Mouse (Mus musculus): ENCODE results near the gene Ralgapa1. TPM values are rescaled to one million over a fixed set of nuclear protein-coding genes. Genes with fewer than 3 reads are reported as not detected.

Ralgapa1 gene
- total RNA-seq (2021) (10 to 100 TPM; 52.5 to 83.6 TPM), polyA plus RNA-seq (2012; rRNA removed) (22.2 and 22.7 TPM in 2 replicates)
- long read RNA-seq, full-length matches to known transcripts = 1 of 4 reads
- long read RNA-seq, partial matches to known transcripts = 1 of 4 reads
- long read RNA-seq, other reads (novel, unspliced or antisense) = 2 of 4 reads

DNA sequence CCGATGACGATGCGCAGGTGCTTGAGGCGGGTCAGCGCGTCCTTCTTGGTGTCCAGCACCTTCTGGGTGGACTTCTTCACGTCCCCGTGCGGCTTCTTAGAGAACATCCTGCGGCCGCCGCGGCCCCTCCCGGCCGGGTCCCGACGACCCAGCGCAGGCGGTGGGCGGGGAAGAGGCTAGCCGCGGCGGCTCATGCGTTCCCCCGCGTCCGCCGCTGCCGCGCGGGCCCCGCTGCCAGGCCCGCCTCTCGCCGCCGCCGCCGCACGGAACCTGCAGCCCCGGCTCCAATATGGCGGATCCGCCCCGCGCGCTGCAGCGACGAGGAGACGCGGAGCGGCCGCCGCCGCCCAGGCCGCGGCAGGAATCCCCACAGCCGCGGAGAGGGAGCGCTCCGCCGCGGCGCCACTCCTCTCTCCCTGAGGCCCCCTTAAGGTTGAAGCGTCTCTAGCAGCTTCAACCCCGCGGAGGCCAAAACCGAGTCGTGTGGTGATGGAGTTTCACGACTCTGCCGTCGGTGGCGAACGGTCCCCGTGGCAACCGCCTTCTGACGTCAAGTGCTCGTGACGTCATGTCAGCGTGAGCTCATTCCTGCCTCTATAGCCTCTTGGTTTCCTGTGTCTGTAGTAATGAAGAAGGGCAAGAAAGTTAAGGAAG, at the start of gene Ralgapa1:
Ralgapa1 (minus strand) TSS at position 507 of the 654 bp plus-strand sequence.
- peak; percentile 89 for DNase-seq

DNA sequence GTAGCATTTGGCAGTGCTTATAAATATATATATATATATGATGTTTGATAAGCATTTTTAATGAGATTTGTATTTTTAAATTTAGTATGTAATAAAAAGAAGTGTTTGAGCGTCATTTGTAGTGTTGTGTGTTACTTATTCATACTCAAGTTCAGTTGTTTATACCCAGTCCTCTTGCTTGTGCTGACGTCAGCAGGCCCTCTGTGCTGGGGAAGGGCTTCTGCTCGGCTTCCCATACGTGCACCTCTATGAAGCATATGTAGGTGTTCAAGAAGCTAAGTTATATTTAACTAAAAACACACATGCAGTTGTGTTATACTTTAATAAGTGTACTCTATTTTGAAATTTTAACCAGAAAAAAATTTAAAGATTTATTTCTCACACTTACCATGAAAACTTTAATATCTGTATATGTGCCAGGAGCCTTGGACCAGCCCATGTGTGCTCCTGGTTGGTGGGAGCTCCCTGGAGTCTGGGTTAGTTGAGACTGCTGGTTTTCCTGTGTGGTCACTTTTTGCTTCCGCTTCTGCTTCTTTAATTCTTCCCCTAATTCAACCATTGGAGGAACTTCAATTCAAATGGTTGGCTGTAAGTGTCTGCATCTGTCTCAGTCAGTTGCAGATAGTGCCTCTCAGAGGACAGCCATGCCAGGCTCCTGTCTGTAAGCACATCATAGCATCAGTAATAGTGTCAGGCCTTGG, 48.8 kb upstream of the Ralgapa1 start:
- DNase-seq = no peak

DNA sequence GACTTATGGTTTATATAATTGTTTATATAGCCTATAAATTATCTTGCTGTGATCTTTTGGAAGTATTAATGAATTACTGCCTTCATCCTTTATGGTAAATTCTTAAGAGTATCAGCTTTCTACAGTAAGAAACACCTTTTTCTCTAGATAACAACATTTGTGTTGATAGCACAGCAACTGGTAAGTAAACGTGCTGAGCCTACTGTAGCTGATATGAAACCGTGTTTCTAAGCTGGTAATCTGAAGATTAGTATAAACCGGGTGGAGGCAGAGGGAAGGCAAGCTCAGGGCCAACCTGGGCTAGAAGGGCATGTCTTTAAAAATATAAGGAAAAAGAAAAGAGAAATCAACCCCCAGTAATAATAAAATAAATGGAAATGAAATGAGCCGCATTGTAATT, 46.8 kb upstream of the Ralgapa1 start:
- DNase-seq = no peak

DNA sequence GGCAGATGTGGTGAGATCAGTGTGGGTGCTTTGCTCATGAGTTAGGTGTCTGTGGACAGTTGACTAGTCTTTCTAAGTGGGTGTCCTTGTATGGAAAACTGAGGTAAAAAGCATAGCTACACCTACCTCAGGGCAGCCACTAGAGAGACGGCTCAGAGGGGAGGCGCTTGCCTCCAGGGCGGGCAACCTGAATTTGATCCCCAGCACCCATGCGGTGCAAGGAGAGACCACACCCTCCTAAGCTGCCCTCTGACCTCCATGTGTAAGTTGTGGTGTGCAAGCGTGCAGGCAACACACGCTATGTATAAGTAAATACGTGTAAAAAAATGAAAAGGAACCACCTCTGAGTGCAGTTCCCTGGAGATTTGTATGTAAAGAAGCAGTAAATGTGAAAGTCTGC, 39.7 kb upstream of the Ralgapa1 start:
- no peak for DNase-seq

DNA sequence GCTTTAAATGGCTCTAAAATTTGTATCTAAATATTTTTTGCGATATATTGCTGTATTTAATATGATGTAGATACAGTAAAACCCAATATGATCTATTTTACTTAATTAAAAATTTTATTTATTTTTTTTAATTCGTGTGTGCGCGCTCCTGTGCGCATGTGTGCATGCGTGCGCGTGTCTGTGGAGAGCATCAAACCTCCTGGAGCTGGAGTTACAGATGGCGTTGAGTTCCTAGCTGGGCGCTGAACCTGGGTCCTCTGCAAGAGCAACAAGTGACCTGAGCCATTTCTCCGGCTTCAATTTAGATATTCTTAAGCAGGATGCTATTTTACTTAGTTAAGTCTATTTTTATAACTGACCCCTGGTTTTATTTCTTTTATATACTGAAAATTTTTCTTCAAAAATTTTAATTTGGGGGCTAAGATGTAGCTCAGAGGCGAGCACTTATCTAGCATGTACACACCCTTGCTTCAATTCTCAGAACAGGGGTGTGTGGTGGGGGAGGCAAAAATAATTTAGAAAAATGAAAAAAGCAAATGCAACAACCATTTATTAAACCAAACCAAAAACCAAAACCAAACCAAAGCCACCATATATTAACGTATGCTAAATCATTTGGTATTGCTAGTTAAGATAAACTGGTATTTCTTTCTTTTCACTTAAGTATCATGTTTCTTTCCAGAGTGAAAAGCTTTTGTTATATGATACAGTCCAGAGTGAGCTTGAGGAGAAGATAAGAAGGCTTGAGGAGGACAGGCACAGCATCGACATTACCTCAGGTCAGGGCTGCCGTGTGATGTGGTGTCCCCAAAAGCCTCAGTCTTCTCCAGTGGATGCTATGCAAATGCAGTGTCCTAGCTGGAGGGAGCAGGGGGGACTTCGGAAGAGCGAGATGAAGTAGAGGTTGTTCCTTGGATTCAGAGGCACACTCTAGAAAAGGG, 38.7 kb upstream of the Ralgapa1 start:
- no peak for DNase-seq

DNA sequence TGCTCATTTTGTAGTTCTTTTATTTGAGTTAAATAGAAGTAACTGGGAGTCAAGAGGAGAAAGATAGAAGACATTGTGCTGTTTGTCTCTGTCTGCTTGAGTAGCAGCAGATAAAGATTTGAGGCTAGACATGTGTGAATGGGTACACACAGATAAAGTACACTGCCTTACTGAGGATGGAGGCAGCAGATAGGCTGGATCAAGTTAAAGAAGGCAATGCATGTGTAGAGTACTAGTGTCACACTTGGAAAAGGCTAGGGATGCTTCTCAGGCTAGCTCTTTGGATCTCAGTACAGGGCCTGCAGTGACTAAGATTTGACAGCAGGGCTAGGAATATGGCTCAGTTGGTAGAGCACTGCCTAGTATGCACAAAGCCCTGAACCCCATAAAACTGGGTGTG, 29.7 kb upstream of the Ralgapa1 start:
- no peak for DNase-seq

DNA sequence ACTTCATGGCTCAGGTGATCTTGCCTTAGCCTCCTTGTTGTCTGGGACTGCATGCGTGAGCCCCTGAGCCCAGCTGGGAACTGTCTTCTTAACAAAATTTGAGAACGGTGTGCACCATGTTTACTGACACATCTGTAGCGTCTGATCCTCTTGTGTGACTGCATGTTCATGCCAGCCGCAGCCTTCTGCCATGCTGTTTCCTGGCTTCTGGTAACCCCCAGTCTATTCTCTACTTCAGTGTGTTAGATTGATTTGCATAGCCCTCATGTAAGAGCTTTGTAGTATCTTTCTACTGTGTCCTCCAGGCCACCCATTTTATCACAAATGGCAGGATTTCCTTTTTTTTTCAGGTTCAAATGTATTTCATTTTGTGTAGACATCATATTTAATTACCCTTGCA, 26.9 kb upstream of the Ralgapa1 start:
- DNase-seq = no peak

DNA sequence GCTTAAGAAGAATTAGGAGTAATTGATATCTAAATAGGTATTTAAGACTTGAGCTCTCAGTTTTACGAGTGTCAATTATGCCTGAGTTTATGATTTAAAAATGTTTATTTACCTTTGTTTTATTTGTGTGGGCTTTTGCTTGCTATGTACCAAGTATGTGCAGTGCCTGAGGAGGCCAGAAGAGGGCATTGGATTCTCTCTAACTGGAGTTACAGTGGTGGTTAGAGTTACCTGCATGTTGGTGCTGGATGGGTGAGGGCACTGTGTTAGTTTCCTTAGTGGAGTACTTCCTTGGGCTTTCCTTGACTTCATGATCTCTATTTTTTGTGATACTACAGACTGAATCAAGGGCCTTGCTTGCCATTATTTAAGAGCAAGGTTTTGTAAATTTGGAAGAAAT, 25.8 kb upstream of the Ralgapa1 start:
- no peak for DNase-seq

DNA sequence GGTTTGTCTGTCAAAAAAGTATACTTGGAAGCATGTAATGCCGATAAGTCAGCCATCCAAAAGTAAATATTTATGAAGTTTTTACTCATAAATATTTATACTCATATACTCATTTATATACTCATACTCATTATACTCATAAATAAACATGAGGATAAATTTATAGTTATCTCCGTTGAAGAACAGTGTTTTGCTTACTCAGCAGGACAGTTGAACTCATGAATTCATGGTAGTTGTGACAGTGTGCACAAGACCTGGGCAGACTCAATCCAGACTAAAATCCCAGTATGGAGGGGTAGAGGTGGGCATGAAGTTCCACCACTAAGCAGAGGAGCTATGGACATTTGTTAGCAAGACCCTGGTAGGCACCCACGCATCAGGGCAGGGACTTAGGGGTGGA, 16.5 kb upstream of the Ralgapa1 start:
- no peak for DNase-seq

DNA sequence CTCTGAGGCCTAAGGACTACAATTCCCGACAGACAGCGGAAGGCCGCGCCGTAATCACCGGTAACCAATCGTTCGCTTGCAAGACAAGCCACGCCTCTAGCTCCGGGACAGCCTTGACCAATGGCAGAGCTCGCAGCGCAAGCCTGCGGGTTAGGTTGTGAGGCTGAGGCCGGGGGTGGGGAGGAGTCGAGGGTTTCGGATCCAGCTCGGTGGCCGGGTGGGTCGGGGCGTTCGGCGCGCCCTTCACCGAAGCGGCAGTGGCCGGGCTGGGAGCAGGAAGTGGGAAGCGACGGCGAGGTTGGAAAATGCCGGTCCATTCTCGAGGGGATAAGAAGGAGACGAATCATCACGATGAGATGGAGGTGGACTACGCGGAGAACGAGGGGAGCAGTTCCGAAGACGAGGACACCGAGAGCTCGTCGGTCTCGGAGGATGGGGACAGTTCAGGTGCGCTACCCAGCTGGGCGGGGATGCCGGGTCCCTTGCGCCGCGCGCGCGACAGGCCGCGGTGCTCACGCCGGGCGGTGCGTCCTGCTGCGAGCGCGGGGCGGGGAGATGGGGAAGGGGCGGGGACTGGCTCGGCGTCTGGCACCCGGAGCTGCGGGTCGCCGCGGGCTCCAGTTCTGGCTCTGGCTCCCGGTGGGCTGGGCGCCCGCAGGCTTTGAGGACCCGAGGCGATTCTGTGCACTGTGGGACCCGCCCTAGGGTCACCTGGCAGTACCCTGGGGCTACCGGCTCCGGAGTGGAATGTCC, 15.4 kb upstream of the Ralgapa1 start, which contains the start of gene Brms1l:
Brms1l (plus strand) TSS at position 126 of the 753 bp plus-strand sequence.
- DNase-seq = peak; percentile 97

DNA sequence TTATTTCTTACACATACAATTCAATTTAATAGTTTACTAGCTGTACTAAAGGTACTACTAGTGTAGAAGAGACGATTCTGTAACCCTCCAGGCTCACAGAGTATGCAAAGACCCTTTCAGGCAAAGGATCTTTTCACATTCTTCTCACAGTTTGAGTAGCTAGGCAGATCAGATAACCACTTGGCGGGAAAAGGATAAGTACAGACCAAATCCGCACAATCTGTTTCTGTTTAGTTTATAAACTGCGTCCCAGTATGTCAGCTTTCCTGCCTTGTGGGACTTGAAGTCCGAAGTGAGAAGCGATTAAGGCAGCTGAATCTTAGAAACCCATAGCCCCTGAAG, 14.9 kb upstream of the Ralgapa1 start:
- DNase-seq = no peak

DNA sequence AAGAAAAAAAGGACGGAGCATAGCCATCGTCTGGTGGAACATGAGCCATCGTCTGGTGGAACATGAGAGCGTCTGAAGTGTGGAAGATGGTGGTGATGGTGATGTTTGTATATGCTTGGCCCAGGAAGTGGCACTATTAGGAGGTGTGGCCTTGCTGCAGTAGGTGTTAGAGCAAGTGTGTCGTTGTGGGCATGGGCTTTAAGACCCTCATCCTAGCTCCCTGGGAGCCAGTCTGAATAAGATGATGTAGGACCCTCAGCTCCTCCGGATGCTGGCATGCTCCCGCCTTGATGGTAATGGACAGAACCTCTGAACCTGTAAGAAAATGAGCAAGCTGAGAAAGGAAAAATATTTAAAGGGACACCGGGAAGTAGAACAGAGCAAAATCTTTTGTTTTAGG, 13.9 kb upstream of the Ralgapa1 start:
- no peak for DNase-seq

DNA sequence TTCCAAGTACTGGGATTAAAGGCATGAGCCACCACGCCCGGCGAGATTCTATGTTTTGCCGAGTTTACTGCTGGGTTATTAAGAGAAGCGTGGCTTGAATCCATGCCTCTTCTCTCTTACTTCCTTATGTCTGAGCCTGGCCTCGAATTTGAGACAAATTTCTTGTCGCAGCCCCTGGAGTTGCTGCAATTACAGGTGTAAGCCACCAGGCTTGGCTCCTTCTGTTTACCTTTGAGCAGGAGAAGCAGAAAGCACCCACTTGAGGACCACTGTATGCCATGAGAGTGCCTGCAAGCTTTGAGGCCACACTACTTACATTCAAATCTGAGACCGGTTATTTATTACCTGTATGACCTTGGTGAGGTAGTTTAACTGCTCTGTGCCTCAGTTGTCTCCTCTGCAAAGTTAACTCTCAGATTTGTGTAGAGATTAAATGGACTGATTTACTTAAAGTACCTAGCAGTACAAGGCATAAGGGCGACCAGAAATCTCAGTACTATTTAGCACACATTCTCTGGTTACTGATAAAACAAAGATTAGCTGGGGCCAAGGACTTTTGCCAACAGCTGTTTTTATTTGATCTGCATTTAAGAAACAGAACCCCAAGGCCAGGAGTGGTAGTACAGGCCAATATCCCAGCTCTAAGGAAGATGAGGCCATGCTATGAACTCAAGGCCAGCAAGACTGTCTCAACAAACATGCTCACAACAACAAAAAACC, 13.1 kb upstream of the Ralgapa1 start:
- DNase-seq = peak; percentile 31

DNA sequence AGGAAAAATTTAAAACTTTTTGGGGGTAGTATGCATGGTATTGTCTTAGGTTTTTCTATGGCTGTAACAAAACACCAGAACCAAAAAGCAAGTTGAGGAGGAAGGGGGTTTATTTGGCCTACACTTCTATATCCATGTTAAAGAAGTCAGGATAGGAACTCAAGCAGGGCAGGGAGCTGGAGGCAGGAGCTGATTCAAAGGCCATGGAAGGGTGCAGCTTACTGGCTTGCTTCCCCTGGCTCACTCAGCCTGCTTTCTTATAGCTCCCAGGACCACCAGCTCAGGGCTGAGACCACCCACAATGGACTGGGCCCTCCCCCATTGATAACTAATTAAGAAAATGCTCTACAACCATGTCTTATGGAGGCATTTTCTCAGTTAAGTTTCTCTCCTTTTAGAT, 12.0 kb upstream of the Ralgapa1 start:
- DNase-seq = no peak

DNA sequence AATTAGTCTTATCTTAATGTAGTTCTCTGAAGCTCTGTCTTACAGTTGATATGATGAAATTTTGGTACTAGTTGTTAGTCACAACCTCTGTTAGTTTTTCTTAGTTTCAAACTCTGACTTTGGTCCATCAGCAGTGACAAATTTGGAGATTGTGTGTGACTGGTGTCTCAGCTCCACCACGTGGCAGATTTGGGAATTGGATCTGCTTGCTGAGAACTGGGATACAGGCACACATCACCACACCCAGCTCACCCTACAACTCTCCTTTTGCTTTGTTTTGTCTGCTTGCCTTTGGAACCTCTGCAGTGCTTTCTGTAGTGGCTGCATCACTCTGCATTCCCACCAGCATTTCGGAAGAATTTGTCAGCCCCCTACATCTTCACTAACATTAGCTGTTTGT, 10.1 kb upstream of the Ralgapa1 start:
- DNase-seq = peak; percentile 82

DNA sequence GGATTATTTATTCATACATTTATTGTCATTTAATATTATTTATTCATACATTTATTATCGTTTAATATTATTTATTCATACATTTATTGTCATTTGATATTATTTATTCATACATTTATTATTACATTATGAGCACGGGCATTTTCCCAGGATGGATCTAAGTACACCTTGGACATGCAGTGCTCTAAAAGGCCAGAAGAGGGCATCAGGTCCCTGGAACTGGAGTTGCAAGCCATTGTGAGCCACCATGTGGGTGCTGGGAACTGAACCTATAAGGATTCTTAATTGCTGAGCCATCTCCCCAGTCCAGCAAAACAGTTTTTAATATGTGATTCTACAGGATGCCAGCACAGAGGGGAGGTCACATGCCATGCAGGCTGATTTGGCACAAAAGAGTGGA, 4.6 kb upstream of the Ralgapa1 start:
- no peak for DNase-seq

DNA sequence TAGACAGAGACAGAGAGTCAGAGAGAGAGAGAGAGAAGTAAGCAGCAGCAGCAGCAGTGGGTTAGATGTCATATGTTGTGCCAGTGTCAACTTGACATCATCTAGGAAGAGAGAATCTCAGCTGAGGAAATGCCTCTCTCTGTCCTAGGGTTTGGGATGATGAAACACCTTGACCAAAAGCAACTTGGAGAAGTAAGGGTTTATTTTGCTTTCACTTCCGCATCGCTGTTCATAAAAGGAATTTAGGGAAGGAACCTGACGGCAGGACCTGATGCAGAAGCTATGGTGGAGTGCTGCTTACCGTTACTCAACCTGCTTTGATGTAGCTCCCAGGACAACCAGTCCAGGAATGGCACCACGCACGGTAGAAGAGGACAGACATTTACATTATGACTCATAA, 3.1 kb upstream of the Ralgapa1 start:
- DNase-seq = no peak

DNA sequence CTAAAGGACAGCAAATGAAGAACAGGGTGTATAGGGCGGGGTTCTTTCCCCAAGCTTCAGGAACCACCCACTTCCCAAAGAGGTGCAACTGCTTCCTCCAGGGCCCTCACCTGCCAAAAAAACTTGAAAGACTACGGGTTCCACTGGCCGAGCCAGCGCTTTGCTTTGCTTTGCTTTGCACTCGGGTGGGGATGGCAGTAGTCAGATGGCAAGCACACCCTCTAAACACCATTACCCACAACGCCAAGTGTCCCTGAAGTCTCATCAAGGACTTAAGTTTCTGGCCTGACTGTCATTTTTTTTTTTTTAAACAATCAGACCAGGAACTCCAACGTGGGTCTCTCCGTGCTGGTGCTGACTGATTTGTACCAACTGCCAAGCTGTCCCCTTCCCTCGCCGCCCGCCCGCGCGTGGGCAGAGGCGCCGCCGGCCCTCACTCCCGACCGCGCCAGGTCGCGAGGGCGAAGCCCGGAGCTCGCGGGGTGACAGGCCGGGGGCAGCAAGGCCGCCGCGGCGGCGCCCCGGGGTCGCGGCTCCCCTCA, 777 bp downstream of the Ralgapa1 start:
- DNase-seq = no peak

DNA sequence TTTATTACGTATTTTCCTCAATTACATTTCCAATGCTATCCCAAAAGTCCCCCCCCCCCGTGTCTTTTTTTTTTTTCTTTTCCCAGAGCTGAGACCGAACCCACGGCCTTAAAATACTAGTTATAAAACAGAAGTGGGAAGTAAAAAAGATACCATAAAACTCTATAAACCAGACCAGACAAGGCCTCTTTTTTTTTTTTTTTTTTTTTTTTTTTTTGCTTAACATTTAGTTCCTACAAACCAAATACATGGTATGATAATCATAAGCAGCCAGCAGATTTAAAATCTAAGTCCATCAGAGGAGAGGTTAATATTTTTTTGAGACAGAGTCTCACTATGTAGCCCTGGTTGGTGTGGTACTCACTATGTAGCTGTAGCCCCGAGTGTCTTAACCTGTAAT, 4.5 kb downstream of the Ralgapa1 start:
- DNase-seq = no peak

DNA sequence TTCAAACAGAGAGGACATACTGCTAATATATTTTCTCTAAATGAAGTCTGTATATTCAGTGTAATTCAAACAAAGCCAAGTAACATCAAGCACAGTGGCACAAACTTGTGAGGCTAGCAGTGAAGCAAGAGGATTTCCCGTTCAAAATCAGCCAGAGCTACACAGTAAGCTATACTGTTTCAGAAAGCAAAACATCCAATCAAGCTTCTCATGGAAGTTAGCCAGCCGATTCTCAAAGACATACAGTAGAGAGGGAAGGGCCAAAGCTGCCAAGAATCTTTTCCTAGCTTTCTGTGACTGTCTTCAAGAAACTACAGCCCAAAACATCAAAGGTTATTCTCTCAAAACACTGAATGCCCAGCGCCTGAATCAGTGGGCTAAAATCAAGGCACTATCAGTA, 15.9 kb downstream of the Ralgapa1 start:
- DNase-seq = no peak

DNA sequence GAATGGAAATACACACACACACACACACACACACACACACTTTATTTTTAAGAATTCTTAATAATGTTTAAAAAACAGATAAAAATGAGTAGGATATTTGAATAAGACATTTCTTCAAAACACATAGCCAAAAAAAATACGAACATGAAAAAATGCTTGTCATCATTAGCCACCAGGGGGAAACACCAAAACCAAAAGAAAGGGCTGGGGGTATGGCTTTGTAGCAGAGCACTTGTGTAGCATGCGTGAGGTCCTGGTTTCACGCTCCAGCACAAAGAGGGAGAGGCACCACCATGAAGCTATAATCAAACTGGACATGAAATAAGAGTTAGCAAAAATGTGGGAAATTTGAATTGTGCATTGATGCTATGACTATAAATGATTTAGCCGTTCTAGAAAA, 19.8 kb downstream of the Ralgapa1 start:
- DNase-seq = no peak

Measured in adrenal gland, adult 2 months (tissue).